Mouse (Mus musculus) lung, postnatal 36 days (tissue): Measurements from ENCODE around the gene Mt2.
"Not testable (repeated sequence)": the region's sequence is repeated elsewhere in the genome, so short reads cannot be mapped to it uniquely, and the experiment has no call there.

ENCODE experiments used
- DNase-seq: peaks from one replicate; pipeline ENCODE4 v3.0.0; 2022; ENCODE audit warnings: mixed read lengths

The Mt2 gene

DNA sequence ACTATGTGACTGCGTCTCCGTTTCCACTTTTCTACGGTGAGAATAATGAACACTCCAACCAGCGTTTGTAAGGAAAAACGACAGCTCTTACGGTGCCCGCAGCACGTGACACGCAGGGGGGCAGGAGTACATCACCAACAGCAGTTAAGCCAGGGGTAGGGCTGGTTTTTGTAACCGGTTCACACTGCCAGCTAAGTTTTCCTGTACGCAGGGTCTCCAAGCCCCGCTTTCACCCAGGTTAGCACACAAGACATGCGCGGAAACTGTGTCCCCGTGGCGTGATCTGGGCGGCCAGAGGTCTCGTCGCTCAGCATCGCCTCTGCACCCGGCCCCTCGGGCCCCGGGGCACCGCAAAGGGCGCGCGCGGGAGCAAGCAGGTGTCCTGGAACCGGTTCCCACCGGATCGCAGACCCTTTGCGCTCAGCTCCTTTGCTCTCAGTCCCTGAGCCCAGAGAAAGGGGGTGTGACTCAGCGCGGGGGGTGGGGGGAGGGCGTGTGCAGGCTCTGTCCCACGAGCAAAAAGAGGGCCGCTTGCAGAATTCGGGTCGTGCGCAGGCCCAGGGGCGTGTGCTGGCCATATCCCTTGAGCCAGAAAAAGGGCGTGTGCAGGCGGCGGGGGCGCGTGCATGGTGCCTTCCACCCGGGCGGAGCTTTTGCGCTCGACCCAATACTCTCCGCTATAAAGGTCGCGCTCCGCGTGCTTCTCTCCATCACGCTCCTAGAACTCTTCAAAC, at the start of gene Mt2:
Gene Mt2, plus strand, starts transcription at position 590 of the 734 bp plus-strand sequence.
- peak; percentile 65 for DNase-seq

DNA sequence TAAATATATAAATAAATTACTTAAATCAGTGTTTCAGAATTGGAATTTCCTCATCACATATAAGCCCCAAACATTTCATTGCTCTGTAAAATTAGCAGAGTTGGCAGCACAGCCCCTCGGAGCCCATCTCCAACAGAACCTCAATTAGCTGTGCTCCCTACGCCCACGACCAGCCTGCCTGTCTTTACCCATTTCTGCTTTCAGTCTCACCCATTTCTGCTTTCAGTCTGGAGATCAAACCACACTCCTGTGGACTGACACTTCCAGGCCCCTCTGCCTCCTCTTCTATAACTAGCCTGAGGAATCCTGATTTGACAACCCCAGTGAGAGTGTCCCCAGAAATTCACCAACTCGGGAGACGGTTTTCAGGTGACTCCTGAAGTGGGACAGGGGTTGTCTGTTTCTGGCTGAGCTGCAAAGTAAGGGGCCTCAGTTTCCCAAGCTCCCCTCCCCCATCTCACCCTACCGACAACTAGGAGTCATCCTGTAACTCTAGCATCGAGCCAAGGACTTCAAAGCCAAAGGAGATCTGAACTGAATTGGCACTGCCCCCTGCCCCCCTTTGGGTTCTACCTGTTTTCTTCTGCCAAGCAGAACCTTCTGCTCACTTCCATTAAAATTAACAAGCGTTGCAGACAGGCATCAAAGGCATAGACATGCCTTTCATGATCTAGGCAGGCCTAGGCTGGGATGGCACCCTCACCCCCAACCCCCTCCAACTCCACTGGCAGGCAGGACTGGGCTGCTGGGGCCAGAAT, 49.6 kb upstream of the Mt2 start:
- no peak for DNase-seq

DNA sequence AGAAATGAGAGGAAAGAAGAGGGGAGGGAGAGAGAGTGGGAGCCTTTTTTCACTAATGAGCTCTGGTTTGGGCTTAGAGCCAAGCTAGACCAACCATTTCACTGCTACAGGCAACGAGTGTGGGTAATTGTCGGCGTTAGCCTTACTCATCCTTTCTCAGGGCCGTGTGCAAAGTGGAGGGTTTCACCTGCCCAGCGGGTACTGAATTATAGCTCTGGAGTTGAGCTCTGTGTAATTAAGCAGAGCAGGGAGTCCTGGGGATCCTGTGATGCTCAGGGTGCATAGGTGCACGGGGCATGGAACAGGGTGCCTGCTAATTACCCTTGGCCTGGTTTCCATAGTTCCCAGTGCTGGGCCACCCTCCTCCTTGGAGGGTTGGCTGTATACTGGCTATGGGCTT, 44.8 kb upstream of the Mt2 start:
- DNase-seq, result no peak

DNA sequence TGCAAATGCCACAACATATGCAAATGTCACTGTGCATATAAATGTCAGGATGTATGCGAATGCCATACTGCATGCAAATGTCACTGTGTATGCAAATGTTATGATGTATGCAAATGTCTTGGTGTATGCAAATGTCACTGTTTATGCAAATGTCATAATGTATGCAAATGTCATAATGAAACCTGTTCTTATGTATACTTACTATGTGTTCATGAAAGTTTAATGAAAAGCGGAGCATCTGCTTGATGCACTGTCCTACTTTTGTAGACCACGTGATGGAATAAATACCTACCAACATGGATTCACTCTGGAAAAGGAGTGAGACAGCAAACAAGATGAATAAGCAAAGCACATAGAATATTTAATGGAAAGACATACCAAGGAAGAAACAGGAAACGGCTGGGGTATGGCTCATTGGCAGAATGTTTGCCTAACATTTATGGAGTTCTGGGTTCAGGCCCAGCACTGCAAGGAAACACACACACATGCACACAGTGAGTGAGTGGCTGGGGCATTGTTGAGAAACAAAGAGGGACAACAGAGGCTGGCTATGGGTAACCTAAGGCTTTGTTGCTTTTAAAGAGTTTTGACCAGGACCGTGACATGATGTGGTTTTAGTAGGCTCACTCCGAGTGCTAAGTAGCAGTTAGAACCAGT, 43.2 kb upstream of the Mt2 start:
- DNase-seq, result no peak

DNA sequence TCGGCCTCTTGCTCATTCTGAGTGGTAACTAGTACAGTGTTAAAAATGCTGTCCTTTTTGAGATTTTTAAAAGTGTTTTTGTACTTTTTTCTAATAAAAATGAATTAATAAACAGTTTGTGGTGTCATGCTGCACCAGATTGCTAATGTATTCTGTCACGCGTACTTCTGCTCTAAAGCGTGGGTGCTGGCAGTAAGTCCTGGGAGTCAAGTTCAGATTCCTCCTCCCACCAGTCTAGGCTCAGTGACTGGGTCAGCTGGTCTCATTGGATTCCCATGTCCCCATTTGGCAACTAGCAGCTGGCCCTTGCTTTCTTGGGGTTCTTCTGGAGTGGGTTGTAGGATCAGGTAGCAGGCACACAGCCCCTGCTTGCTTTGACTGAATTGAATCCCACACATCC, 42.3 kb upstream of the Mt2 start:
- DNase-seq, result no peak

DNA sequence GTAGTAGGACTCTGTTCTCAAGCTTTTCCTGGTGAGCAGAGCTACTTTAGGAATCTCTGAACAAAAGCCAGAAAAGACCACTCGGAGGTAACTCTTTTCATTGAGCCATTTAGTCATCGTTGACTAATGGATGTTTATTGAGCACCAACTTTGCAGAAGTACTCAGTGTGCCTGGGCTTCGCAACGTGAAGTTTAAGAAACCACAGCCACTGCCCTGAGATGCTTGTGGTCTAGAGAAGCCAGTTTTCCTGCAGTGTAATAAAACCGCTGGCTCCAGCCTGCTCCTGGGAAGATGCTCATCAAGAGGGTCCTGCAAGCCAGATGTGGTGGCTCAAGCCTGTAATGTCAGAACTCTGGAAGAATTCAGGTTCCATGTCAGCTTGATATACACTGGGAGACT, 40.4 kb upstream of the Mt2 start:
- DNase-seq, result no peak

DNA sequence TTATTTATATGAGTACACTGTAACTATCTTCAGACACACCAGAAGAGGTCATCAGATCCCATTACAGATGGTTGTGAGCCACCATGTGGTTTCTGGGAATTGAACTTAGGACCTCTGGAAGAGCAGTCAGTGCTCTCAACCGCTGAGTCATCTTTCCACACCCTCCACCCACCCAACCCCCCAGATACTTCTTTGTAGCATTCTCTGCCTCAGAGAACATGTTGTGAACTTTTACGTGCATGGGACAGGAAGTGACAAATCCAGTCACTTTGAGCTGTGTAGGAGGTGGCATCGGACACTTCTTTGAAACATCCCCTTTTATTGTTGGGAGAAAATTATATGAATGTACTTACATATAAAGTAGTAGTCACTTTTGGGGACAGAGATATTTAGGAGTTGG, 37.9 kb upstream of the Mt2 start:
- not testable (repeated sequence) for DNase-seq

DNA sequence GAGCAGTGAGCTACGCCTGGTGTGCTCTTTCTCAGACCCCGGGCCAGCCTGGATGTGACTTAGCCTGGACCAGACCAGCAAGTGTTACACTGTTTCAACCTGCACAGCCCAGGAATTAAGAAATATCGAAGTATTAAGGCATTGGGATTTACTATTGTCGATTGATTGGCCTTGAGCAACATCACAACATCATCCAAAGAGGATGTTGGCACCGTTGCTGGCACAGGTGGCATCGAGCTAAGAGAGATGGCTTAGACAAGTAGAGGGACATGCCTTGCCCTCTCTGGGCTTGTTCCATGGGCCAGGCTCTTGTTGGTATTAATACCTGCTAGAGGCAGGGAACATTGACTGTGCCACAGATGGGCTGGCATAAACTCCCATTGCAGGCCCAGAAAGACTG, 36.9 kb upstream of the Mt2 start:
- DNase-seq, result no peak

DNA sequence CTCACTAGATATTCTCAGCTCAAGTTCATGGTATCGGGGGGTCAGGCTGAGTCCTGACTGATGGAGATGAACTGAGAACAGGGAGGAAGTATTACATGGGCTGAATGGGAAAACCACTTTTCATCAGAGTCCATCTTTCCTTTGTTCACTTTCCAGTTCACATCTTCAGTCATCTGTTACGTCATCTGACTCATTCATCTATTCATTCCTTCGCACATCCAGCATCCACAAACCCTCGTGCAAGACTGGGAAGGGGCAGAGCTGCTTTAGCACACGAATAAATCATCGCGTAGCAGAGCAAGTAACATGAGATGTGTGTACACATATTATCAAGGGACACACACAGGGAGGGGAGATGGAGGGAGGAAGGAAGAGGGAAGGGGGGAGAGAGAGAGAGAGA, 36.3 kb upstream of the Mt2 start:
- DNase-seq, result no peak

DNA sequence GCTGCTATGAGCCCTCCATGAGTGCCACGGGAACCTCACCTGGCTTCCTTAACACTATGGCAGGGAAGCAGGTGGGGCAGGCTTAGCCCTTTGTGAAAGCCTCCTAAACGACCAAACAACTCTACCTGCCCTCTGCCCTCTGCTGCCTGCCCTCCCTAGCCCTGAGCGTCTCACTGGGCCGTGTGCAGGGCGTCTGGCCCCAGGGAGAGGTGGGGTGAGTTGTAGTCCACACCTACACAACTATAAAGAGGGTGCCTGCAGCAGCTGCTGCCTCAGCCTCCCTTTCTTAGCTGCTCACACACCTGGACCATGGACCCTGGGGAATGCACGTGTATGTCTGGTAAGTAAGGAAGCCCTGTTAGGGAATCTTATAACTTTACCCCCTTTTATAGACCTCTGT, 35.5 kb upstream of the Mt2 start, which contains the start of gene Mt4:
Gene Mt4, plus strand, starts transcription at position 265 of the 400 bp plus-strand sequence.
- DNase-seq, result no peak

DNA sequence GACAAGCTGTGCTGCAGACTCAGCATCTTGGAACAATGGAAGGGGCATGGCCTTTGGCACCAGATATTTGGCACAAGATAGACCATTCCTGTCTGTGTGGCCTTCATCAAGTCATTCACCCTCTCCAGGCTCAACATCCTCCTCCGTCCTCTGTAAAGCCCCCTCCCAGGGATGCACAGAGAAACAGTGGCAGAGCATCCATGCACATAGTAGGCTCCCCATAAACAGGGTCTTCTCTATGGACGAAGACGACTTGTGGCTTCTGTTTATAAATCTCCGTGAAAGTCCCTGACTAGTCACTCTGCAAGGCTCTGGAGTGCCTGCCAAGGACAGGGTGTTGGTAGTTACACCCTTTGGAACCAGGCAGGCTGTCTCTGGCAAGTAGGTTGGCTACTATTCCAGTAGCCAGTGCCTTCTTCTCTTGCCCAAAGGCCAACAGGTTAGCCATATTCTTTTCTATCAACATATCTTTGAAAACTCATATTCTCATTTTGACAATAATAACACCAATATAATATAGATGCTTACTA, 32.1 kb upstream of the Mt2 start:
- DNase-seq, result no peak

DNA sequence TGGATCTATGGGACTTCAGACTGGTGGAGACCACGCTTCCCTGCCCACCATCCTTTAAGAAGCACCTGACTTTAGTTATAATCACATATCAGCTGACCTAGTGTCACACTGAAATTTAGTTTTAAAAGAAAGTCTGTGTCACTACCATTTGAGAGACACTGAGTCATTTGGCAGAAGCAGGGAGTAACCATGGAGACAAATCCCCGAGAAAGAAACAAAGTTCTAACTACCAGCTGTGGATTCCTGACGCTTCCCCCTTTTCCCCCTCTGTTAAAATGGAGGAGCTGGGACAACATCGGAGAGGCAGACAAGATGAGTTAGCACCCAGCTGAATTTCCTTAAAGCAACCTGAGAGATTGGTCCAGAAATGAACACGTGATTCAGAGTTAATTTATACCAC, 24.2 kb upstream of the Mt2 start:
- no peak for DNase-seq

DNA sequence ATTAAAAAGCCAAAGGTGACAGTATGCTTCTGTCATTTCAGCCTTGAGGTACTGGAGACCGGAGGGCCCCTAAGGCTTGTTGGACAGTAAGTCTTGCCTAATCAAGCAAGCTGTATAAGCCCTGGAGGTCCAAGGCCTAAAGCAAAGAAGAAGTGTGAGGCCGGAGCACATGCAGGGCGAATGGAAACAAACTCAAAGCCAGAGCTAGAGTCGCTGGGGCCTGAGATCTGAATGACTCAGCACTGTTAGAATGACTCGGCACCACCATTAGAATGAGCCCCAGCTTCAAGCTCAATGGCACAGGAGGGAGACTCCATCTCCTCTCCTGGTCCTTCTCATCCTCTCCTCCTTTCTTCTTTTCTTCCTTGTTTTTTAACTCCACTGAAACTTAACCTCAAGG, 21.5 kb upstream of the Mt2 start:
- no peak for DNase-seq

DNA sequence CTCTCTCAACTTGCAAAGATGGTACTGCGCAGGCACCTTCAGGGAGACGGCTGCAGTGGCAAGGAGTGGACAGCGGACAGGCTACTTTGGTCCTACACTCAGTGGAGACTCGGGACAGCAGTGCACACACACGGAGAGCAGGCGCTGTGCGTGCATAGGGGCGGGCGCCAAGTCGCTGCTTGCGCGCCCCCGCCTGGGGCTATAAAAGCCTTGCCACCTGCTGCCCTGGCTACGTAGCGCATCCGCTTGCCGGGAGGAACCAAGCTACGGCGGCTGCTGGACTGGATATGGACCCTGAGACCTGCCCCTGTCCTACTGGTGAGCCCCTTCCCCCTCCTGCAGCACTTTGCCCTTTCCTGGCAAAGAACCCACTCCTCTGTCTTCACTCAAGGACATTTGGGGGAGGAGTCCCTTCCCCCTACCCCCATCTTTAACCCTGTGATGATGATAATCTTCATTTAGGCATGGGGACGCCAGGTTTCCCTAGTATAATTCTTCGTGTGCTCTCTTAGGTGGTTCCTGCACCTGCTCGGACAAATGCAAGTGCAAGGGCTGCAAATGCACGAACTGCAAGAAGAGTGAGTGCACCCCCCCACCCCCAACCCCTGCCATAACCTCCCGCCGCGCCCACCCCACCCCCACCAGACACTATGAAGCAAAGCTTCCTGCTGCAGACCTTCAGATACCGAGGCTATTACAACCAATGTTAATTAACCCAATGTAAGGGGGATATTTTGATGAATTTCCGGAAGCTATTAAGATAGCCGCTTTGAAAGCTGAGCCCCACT, 19.8 kb upstream of the Mt2 start, which contains the start of gene Mt3:
Gene Mt3, plus strand, starts transcription at position 95 of the 788 bp plus-strand sequence.
- DNase-seq, result no peak

DNA sequence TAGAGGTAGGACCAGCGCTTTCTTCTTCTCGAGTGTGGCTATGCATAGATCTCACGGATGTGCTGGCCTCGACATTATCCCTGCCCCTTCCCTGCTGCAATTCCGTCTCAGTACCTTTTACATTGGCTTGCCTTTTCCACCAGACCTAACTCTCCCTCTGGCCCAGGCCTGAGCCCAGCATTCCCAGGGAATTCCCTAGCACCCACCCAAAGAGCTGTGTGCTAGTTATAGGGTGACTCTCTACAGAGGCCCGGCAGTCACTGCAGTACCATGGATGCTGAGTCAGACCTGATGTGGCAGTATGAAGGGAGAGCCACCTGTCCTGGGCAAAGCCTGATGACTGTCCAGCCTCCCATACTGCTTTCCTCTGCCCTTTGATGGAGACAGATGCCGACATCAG, 19.0 kb upstream of the Mt2 start:
- DNase-seq, result no peak

DNA sequence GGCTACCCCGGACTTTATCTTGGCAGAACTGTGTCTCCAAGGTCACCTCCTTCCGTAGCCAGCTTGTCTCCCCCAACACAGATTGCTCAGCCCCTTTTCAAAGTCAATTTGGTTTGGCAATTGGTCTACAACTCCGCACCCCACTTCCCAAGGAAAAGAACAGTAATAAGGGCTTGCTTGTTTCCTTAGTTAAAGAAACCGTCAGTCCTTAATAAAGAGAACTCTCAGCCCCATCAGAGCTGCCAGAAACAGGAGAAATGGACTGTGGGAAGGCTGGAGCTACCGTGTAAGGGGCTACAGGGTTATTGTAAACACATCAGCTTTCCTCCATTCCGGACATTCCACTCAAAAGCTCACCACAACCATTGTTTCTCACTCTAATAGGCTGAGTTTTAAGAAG, 17.9 kb upstream of the Mt2 start:
- no peak for DNase-seq

DNA sequence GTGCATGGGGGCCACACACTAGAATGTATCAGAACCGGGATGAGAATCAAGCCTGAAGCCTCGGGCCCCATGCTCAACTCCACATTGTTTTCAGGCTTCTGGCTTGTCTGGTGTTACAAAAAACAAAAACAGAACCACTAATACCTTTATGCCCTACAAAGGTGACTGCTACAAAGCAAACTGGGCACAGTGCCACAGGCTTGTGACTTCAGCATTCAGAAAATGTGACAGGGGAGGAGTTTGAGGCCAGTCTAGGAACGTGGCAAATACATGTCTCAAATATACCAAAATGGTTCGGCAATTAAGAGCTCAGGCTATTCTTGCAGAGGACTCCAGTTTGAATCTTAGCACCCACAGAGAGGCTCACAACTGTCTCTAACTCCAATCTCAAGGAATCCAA, 16.4 kb upstream of the Mt2 start:
- peak; percentile 24 for DNase-seq

DNA sequence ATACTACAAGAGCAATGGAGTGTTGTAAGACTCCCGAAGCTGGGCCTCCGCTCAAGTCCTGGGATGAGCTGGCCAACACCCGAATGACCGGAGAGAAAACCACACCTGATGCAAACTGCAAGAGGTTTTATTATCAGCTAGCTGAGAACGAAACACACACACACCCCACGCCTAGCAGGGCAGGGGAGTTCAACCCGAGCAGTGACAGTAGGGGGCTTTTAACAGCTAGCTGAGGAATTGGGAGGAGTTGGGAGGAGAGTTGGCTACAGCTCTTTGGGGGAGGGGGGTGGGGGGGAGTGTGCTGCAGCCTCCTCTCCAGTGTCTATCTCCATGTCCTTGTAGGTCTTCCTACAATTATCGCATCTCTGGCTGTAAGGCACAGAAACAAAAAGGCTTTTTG, 6.7 kb upstream of the Mt2 start:
- DNase-seq, result not testable (repeated sequence)

DNA sequence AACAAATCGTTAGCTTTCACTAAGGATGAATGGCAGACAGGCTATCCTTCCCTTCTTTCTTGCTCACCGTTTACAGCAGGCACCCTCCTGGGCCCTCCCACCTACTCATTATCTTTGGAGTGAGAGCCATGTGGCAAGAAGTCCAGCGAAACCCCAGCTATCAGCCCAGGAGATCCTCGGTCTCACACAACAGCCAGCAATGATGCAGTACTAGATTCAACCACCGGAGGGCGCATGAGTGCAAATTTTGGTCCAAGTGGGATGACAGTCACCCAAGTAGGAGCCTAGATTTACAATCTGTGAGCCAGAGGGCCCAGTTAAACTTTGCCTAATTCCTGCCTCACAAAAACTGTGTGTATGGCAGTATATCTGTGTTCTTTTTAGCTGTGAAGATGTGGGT, 5.2 kb upstream of the Mt2 start:
- DNase-seq, result peak; percentile 95

DNA sequence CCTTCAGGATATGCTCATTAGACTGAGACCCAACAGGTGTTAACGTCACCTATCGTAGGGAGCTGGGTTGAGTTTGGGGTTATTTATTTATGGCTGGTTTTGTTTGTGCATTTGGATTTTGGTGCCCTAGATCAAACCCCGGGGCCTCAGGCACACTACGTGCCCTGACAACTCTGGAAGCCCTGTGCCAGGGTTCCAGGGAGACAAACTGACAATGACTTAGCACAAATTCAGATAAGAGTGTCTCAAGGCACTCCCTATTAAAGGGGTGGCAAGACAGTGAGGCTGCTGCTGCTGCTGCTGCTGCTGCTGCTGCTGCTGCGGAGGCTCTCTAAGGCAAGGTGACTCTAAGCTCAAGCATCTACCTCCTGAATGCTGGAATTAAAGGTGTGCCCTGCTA, 2.9 kb upstream of the Mt2 start:
- DNase-seq, result no peak

DNA sequence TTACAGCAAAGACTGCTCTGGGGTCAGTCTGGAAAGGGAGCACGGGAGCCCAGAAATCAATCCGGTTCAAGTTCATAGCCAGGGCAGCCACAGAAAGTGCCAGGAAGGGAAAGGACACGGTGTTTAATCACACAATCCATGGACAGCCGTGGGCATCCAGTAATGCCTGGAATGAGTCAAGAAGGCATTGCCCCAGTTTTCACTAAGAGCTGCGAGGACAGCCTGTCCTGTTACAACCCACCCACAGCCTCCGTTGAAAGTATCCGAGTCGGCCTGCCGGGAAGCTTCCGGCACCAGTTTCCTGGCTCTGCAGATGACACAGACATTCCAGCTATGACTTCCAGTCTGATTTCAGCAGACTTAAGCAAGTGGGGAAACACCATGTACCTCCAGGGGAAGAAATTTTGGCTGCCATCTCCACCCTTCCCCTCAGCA, 1.1 kb upstream of the Mt2 start:
- peak; percentile 37 for DNase-seq

DNA sequence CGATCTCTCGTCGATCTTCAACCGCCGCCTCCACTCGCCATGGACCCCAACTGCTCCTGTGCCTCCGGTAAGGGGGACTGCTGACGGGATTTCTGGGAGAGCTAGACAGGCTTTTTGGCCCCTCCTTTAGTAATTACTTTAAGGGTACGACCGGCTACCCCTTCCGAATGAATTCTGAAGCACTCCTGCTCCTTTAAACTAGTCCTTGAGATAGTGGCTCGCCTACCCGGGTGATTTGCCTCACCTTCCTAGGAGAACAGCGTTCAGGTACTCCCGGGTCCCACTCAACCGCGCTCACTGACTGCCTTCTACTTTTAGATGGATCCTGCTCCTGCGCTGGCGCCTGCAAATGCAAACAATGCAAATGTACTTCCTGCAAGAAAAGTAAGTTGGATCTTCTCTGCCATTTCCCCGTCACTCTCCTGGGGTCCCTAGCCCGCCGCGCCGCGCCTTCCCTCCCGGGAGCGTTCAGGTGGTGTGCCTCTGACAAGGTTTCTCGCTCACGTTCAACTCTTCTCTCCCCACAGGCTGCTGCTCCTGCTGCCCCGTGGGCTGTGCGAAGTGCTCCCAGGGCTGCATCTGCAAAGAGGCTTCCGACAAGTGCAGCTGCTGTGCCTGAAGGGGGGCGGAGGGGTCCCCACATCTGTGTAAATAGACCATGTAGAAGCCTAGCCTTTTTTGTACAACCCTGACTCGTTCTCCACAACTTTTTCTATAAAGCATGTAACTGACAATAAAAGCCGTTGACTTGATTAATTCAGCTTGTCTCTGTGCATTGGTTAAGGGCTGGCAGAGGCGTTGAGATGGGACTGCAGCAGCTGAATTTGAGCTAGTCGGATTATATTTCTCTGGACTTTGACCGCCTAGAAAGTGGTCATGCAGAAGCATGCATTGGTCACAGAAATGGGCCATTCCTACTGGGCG, 607 bp downstream of the Mt2 start:
- DNase-seq, result no peak
